Mouse (Mus musculus) neural tube, postnatal 0 days (tissue): ENCODE results near the gene Ptprz1. TPM values are rescaled to one million over a fixed set of nuclear protein-coding genes. Genes with fewer than 3 reads are reported as not detected.

ENCODE experiments used
- polyA plus RNA-seq: library from polyadenylated mRNA; unstranded; fragments of >200 nt; fragmentation: Nextera tagmentation; extraction: Ambion mirVana; gene quantifications from 2 replicates; pipeline ENCODE4 v1.2.1, GENCODE M21; 2015

Ptprz1 gene
- 65.9 and 71.0 TPM in 2 replicates for polyA plus RNA-seq

GRCm38 (mm10) chr6:22874781-22875613 is at the start of gene Ptprz1:
Ptprz1 (plus strand) TSS chr6:22875502.

